Mouse (Mus musculus) limb, embryonic 12.5 days (tissue): ENCODE data around the gene Pilra. TPM values are rescaled to one million over a fixed set of nuclear protein-coding genes. Genes with fewer than 3 reads are reported as not detected.
"Not testable (repeated sequence)": the region's sequence is repeated elsewhere in the genome, so short reads cannot be mapped to it uniquely, and the experiment has no call there.

Experiments
- ATAC-seq: fragments of 200-750 bp; cut with Nextera tagmentation; 2 replicates; pipeline ENCODE4 v1.8.0; 2017; ENCODE audit warnings: low read depth, moderate TSS enrichment; ENCODE audit not compliant: insufficient number of reproducible peaks, insufficient read depth, low FRiP score, low TSS enrichment
- H3K27ac ChIP-seq: fragments of 300-500 bp; sonication (generic); 2 replicates; pipeline ENCODE4 v1.5.1; 2016; ENCODE audit warnings: mild to moderate bottlenecking, moderate library complexity
- H3K27me3 ChIP-seq: fragments of 300-500 bp; sonication (generic); 2 replicates; pipeline ENCODE4 v1.6.1; 2016; ENCODE audit warnings: mild to moderate bottlenecking, moderate library complexity
- H3K36me3 ChIP-seq: fragments of 300-500 bp; sonication (generic); 2 replicates; pipeline ENCODE4 v1.6.1; 2016; ENCODE audit warnings: mild to moderate bottlenecking, moderate library complexity
- H3K4me1 ChIP-seq: fragments of 300-500 bp; sonication (generic); replicated peaks from 2 replicates; pipeline ENCODE4 v1.6.1; 2016
- H3K4me2 ChIP-seq: fragments of 300-500 bp; sonication (generic); 2 replicates; pipeline ENCODE4 v1.6.1; 2016; ENCODE audit warnings: mild to moderate bottlenecking, moderate library complexity
- H3K4me3 ChIP-seq: fragments of 300-500 bp; sonication (generic); replicated peaks from 2 replicates; pipeline ENCODE4 v1.5.1; 2016; ENCODE audit warnings: mild to moderate bottlenecking
- H3K9ac ChIP-seq: fragments of 300-500 bp; sonication (generic); replicated peaks from 2 replicates; pipeline ENCODE4 v1.6.1; 2016; ENCODE audit warnings: mild to moderate bottlenecking, moderate library complexity
- H3K9me3 ChIP-seq: fragments of 300-500 bp; sonication (generic); 2 replicates; pipeline ENCODE4 v1.6.1; 2016; ENCODE audit warnings: mild to moderate bottlenecking, moderate library complexity
- WGBS: fragments of 180-500 bp; shearing (Covaris S2); methylation state at CpG from one replicate; pipeline ENCODE4 v1.1.7; 2016; 5-methylcytosine and 5-hydroxymethylcytosine counted together
- polyA plus RNA-seq: library from polyadenylated mRNA; unstranded; fragments of >200 nt; fragmentation: Nextera tagmentation; extraction: Ambion mirVana; gene quantifications from 2 replicates; pipeline ENCODE4 v1.2.1, GENCODE M21; 2016

Pilra gene
- polyA plus RNA-seq, 1 experiment from 2014 or later, result 0.14 TPM

- WGBS, result 74% methylated on average over 3 of the region's 3 CpGs
- not testable (repeated sequence) for H3K4me1 ChIP-seq, H3K27me3 ChIP-seq, H3K36me3 ChIP-seq, H3K4me3 ChIP-seq, H3K27ac ChIP-seq, H3K9me3 ChIP-seq, H3K4me2 ChIP-seq, ATAC-seq, H3K9ac ChIP-seq
Observed at GRCm38 (mm10) chr5:137854907-137855306, 18.8 kb upstream of the Pilra start.

- H3K27ac ChIP-seq, H3K36me3 ChIP-seq, H3K9ac ChIP-seq, H3K4me1 ChIP-seq, ATAC-seq, H3K27me3 ChIP-seq, H3K4me2 ChIP-seq, H3K9me3 ChIP-seq, H3K4me3 ChIP-seq: not testable (repeated sequence)
- 87% methylated on average over 1 of the region's 1 CpGs for WGBS
Observed at GRCm38 (mm10) chr5:137850313-137850712, 14.2 kb upstream of the Pilra start.

- ATAC-seq, H3K27me3 ChIP-seq, H3K9me3 ChIP-seq, H3K27ac ChIP-seq, H3K4me3 ChIP-seq, H3K4me2 ChIP-seq, H3K4me1 ChIP-seq, H3K36me3 ChIP-seq, H3K9ac ChIP-seq: not testable (repeated sequence)
Observed at GRCm38 (mm10) chr5:137837110-137837509, 1.0 kb upstream of the Pilra start.

- H3K36me3 ChIP-seq, result no peaks in the 10 kb centered on the region
- ATAC-seq, result no peak
- H3K27ac ChIP-seq, result no peak overlapping the region
- H3K9me3 ChIP-seq, result no peaks in the 10 kb centered on the region
- H3K4me2 ChIP-seq, result no peak overlapping the region
- H3K4me3 ChIP-seq, result no peak overlapping the region
- H3K27me3 ChIP-seq, result no peaks in the 10 kb centered on the region
- no peaks in the 10 kb centered on the region for H3K4me1 ChIP-seq
- H3K9ac ChIP-seq, result no peak overlapping the region
Observed at GRCm38 (mm10) chr5:137836611-137837010, 530 bp upstream of the Pilra start.

- Histone ChIP-seq H3K27ac (no peak overlapping the region), H3K27me3 (no peaks in the 10 kb centered on the region), H3K4me1 (no peaks in the 10 kb centered on the region), H3K9me3 (no peaks in the 10 kb centered on the region), H3K9ac (no peak overlapping the region), H3K36me3 (no peaks in the 10 kb centered on the region), H3K4me2 (no peak overlapping the region), H3K4me3 (no peak overlapping the region)
- 51% methylated on average over 4 of the region's 4 CpGs for WGBS
- no peak for ATAC-seq
Observed at GRCm38 (mm10) chr5:137833500-137833899, 2.6 kb downstream of the Pilra start.

- no peak overlapping the region for H3K9ac ChIP-seq
- WGBS, result 77% methylated on average over 6 of the region's 6 CpGs
- no peak overlapping the region for H3K27ac ChIP-seq
- no peaks in the 10 kb centered on the region for H3K36me3 ChIP-seq
- H3K4me1 ChIP-seq, result no peaks in the 10 kb centered on the region
- H3K4me3 ChIP-seq, result no peak overlapping the region
- H3K9me3 ChIP-seq, result no peaks in the 10 kb centered on the region
- no peak overlapping the region for H3K4me2 ChIP-seq
- H3K27me3 ChIP-seq, result no peaks in the 10 kb centered on the region
- ATAC-seq, result no peak
Observed at GRCm38 (mm10) chr5:137831506-137831905, 4.6 kb downstream of the Pilra start.

- Histone ChIP-seq H3K4me1 (no peaks in the 10 kb centered on the region), H3K4me2 (no peak overlapping the region), H3K9ac (no peak overlapping the region), H3K27me3 (no peaks in the 10 kb centered on the region), H3K9me3 (no peaks in the 10 kb centered on the region), H3K27ac (no peak overlapping the region), H3K36me3 (no peaks in the 10 kb centered on the region), H3K4me3 (no peak overlapping the region)
- no peak for ATAC-seq
- 81% methylated on average over 4 of the region's 4 CpGs for whole genome bisulfite sequencing
Observed at GRCm38 (mm10) chr5:137831106-137831505, 5.0 kb downstream of the Pilra start.

- no peak for ATAC-seq
- H3K4me2 ChIP-seq, result no peak overlapping the region
- H3K36me3 ChIP-seq, result no peaks in the 10 kb centered on the region
- H3K4me1 ChIP-seq, result no peaks in the 10 kb centered on the region
- WGBS, result 81% methylated on average over 7 of the region's 7 CpGs
- H3K9ac ChIP-seq, result no peak overlapping the region
- no peaks in the 10 kb centered on the region for H3K27me3 ChIP-seq
- H3K9me3 ChIP-seq, result no peaks in the 10 kb centered on the region
- H3K27ac ChIP-seq, result no peak overlapping the region
- no peak overlapping the region for H3K4me3 ChIP-seq
Observed at GRCm38 (mm10) chr5:137830238-137830637, 5.8 kb downstream of the Pilra start.

GRCm38 (mm10) chr5:137828694-137829093 is 7.4 kb downstream of the Pilra start:
- no peaks in the 10 kb centered on the region for H3K27me3 ChIP-seq
- no peak overlapping the region for H3K27ac ChIP-seq
- 82% methylated on average over 6 of the region's 6 CpGs for WGBS
- no peak overlapping the region for H3K4me3 ChIP-seq
- no peaks in the 10 kb centered on the region for H3K36me3 ChIP-seq
- H3K9ac ChIP-seq, result no peak overlapping the region
- no peaks in the 10 kb centered on the region for H3K9me3 ChIP-seq
- no peaks in the 10 kb centered on the region for H3K4me1 ChIP-seq
- ATAC-seq, result no peak
- H3K4me2 ChIP-seq, result no peak overlapping the region

- Histone ChIP-seq H3K4me3 (no peak overlapping the region), H3K27ac (no peak overlapping the region), H3K4me1 (no peaks in the 10 kb centered on the region), H3K9me3 (no peaks in the 10 kb centered on the region), H3K36me3 (no peaks in the 10 kb centered on the region), H3K4me2 (no peak overlapping the region), H3K9ac (no peak overlapping the region), H3K27me3 (no peaks in the 10 kb centered on the region)
- 59% methylated on average over 7 of the region's 7 CpGs for WGBS
- no peak for ATAC-seq
Observed at GRCm38 (mm10) chr5:137826421-137826820, 9.7 kb downstream of the Pilra start.

GRCm38 (mm10) chr5:137825971-137826370 is 10.1 kb downstream of the Pilra start:
- no peak for ATAC-seq
- Histone ChIP-seq H3K27me3 (no peaks in the 10 kb centered on the region), H3K9me3 (no peaks in the 10 kb centered on the region), H3K9ac (no peak overlapping the region), H3K4me3 (no peak overlapping the region), H3K27ac (no peak overlapping the region), H3K36me3 (no peaks in the 10 kb centered on the region), H3K4me1 (no peaks in the 10 kb centered on the region), H3K4me2 (no peak overlapping the region)
- 77% methylated on average over 2 of the region's 2 CpGs for WGBS

GRCm38 (mm10) chr5:137825030-137825429 is 11.1 kb downstream of the Pilra start:
- Histone ChIP-seq H3K9ac (no peak overlapping the region), H3K4me3 (no peak overlapping the region), H3K9me3 (no peaks in the 10 kb centered on the region), H3K4me2 (no peak overlapping the region), H3K27me3 (no peaks in the 10 kb centered on the region), H3K4me1 (no peaks in the 10 kb centered on the region), H3K36me3 (no peaks in the 10 kb centered on the region), H3K27ac (no peak overlapping the region)
- 92% methylated on average over 3 of the region's 3 CpGs for WGBS
- no peak for ATAC-seq
